Mouse (Mus musculus) CH12.LX (cell line): ENCODE measurements around the gene Pou2f1. TPM values are rescaled to one million over a fixed set of nuclear protein-coding genes. Genes with fewer than 3 reads are reported as not detected.

Experiments used
- DNase-seq: peaks from one replicate; pipeline ENCODE4 v3.0.0-alpha.2; 2013; ENCODE audit errors: extremely low read depth
- H3K27ac ChIP-seq: 2 replicates; pipeline ENCODE4 v1.5.1; 2012; ENCODE audit warnings: low read depth, mild to moderate bottlenecking, control low read depth, moderate library complexity; ENCODE audit not compliant: insufficient read depth
- H3K27me3 ChIP-seq: replicated peaks from 2 replicates; pipeline ENCODE3; 2012; ENCODE audit warnings: inconsistent platforms
- H3K36me3 ChIP-seq, 2 experiments: replicated peaks in 1 of 2; 2 replicates each; pipeline versions ENCODE3 to v1.6.1; 2012; ENCODE audit warnings: inconsistent platforms in 1 of 2, low read length in 1 of 2, mild to moderate bottlenecking in 1 of 2, mixed read lengths in 1 of 2, moderate library complexity in 1 of 2; ENCODE audit not compliant: control insufficient read depth in 1 of 2, insufficient read depth in 1 of 2
- H3K4me1 ChIP-seq, 2 experiments: 2 replicates each; pipeline ENCODE4 v1.6.1; 2012; ENCODE audit warnings: inconsistent platforms in 1 of 2, moderate library complexity in 1 of 2; ENCODE audit not compliant: insufficient read depth in 2 of 2, control insufficient read depth in 1 of 2
- H3K4me2 ChIP-seq: 2 replicates; pipeline ENCODE4 v1.6.1; 2012; ENCODE audit warnings: low read depth, mild to moderate bottlenecking, control low read depth; ENCODE audit not compliant: poor library complexity, insufficient read depth, severe bottlenecking
- H3K4me3 ChIP-seq, 3 experiments: fragments of 150-350 bp in 1 of 3; sonication (generic) in 1 of 3; replicated peaks in 1 of 3; 2 replicates each; pipeline versions ENCODE3 to v1.5.1; 2011 to 2012; ENCODE audit warnings: low read depth in 2 of 3, low read length in 2 of 3, mild to moderate bottlenecking in 2 of 3, moderate library complexity in 2 of 3, control low read depth in 1 of 3, improper control_type of control experiment in 1 of 3, inconsistent platforms in 1 of 3, mixed read lengths in 1 of 3; ENCODE audit not compliant: poor library complexity in 1 of 3
- H3K79me2 ChIP-seq: replicated peaks from 2 replicates; pipeline ENCODE4 v1.6.1; 2012; ENCODE audit warnings: mild to moderate bottlenecking, moderate library complexity; ENCODE audit not compliant: control insufficient read depth, poor library complexity, insufficient read depth, severe bottlenecking; ENCODE audit errors: extremely low read depth
- H3K9ac ChIP-seq: 2 replicates; pipeline ENCODE4 v1.6.1; 2012; ENCODE audit warnings: low read depth, mild to moderate bottlenecking, control low read depth, moderate library complexity; ENCODE audit not compliant: insufficient read depth
- H3K9me3 ChIP-seq: replicated peaks from 2 replicates; pipeline ENCODE3; 2012; ENCODE audit warnings: low read length, inconsistent platforms, mixed read lengths
- BHLHE40 ChIP-seq: IDR thresholded peaks from 2 replicates; pipeline ENCODE4 v1.6.1; 2011; ENCODE audit warnings: mild to moderate bottlenecking, low read depth, low read length, improper control_type of control experiment
- CHD1 ChIP-seq: IDR thresholded peaks from 2 replicates; pipeline ENCODE4 v1.6.1; 2012; ENCODE audit warnings: low read depth, low read length, improper control_type of control experiment, inconsistent platforms
- GABPA ChIP-seq: IDR thresholded peaks from 2 replicates; pipeline ENCODE4 v1.6.1; 2012; ENCODE audit warnings: low read depth, low read length, improper control_type of control experiment, inconsistent platforms; ENCODE audit not compliant: insufficient replicate concordance
- HCFC1 ChIP-seq: IDR thresholded peaks from 2 replicates; pipeline ENCODE4 v1.6.1; 2012; ENCODE audit warnings: low read depth, mild to moderate bottlenecking, inconsistent platforms, low read length, improper control_type of control experiment
- IRF4 ChIP-seq: IDR thresholded peaks from 2 replicates; pipeline ENCODE4 v1.6.1; 2014; ENCODE audit warnings: low read depth, mild to moderate bottlenecking, inconsistent platforms, low read length, improper control_type of control experiment
- JUND ChIP-seq: conservative IDR thresholded peaks from 2 replicates; pipeline ENCODE4 v1.6.1; 2011; ENCODE audit warnings: low read depth, low read length, improper control_type of control experiment
- KAT2A ChIP-seq: IDR thresholded peaks from 2 replicates; pipeline ENCODE4 v1.6.1; 2012; ENCODE audit warnings: low read length, improper control_type of control experiment, inconsistent platforms; ENCODE audit not compliant: insufficient replicate concordance
- MAX ChIP-seq: IDR thresholded peaks from 2 replicates; pipeline ENCODE4 v1.6.1; 2011; ENCODE audit warnings: low read length, improper control_type of control experiment
- MAZ ChIP-seq: IDR thresholded peaks from 2 replicates; pipeline ENCODE4 v1.6.1; 2012; ENCODE audit warnings: low read depth, mild to moderate bottlenecking, inconsistent platforms, low read length, improper control_type of control experiment, moderate library complexity
- MEF2A ChIP-seq: IDR thresholded peaks from 2 replicates; pipeline ENCODE4 v1.6.1; 2014; ENCODE audit warnings: low read depth, mild to moderate bottlenecking, inconsistent platforms, low read length, improper control_type of control experiment, borderline replicate concordance
- MXI1 ChIP-seq: IDR thresholded peaks from 2 replicates; pipeline ENCODE4 v1.6.1; 2011; ENCODE audit warnings: mild to moderate bottlenecking, low read depth, low read length, improper control_type of control experiment
- MYC ChIP-seq: IDR thresholded peaks from 2 replicates; pipeline ENCODE4 v1.6.1; 2011; ENCODE audit warnings: low read depth, mild to moderate bottlenecking, improper control_type of control experiment, low read length
- NELFE ChIP-seq: IDR thresholded peaks from 2 replicates; pipeline ENCODE4 v1.6.1; 2011; ENCODE audit warnings: low read depth, low read length, improper control_type of control experiment
- NRF1 ChIP-seq: IDR thresholded peaks from 2 replicates; pipeline ENCODE4 v1.6.1; 2014; ENCODE audit warnings: low read depth, mild to moderate bottlenecking, inconsistent platforms, low read length, improper control_type of control experiment, moderate library complexity
- PAX5 ChIP-seq: IDR thresholded peaks from 2 replicates; pipeline ENCODE4 v1.6.1; 2012; ENCODE audit warnings: low read length, inconsistent platforms, mixed read lengths
- POLR2A ChIP-seq: IDR thresholded peaks from 2 replicates; pipeline ENCODE4 v1.6.1; 2011; ENCODE audit warnings: low read depth, mild to moderate bottlenecking, improper control_type of control experiment, low read length
- POLR2AphosphoS2 ChIP-seq: IDR thresholded peaks from 2 replicates; pipeline ENCODE4 v1.6.1; 2011; ENCODE audit warnings: low read depth, low read length, improper control_type of control experiment
- RAD21 ChIP-seq: IDR thresholded peaks from 2 replicates; pipeline ENCODE4 v1.6.1; 2011; ENCODE audit warnings: low read depth, mild to moderate bottlenecking, low read length, improper control_type of control experiment, moderate library complexity
- TBP ChIP-seq: conservative IDR thresholded peaks from 2 replicates; pipeline ENCODE4 v1.6.1; 2011; ENCODE audit warnings: low read depth, low read length, improper control_type of control experiment
- TCF12 ChIP-seq: IDR thresholded peaks from 2 replicates; pipeline ENCODE4 v1.6.1; 2014; ENCODE audit warnings: low read depth, mild to moderate bottlenecking, inconsistent platforms, low read length, improper control_type of control experiment
- UBTF ChIP-seq: IDR thresholded peaks from 2 replicates; pipeline ENCODE4 v1.6.1; 2012; ENCODE audit warnings: low read depth, mild to moderate bottlenecking, inconsistent platforms, low read length, improper control_type of control experiment, moderate library complexity
- USF1 ChIP-seq: IDR thresholded peaks from 2 replicates; pipeline ENCODE4 v1.6.1; 2014; ENCODE audit warnings: low read depth, mild to moderate bottlenecking, inconsistent platforms, low read length, improper control_type of control experiment
- ZKSCAN1 ChIP-seq: IDR thresholded peaks from 2 replicates; pipeline ENCODE4 v1.6.1; 2012; ENCODE audit warnings: low read depth, inconsistent platforms, low read length, improper control_type of control experiment, borderline replicate concordance
- ZMIZ1 ChIP-seq: IDR thresholded peaks from 2 replicates; pipeline ENCODE4 v1.6.1; 2012; ENCODE audit warnings: low read depth, mild to moderate bottlenecking, inconsistent platforms, low read length, improper control_type of control experiment
- dilution Hi-C: fragments of 300-500 bp; cut with MboI; formaldehyde crosslinking; loops from 2 replicates; pipeline ENCODE4 v1.14.3; 2020; ENCODE audit warnings: low sequenced_read_pairs; ENCODE audit not compliant: extremely low pct_unique_long_range_greater_than_20kb, extremely low pct_ligation_motif_present
- in situ Hi-C: fragments of 300-500 bp; cut with MboI; formaldehyde crosslinking; loops from 3 replicates; pipeline ENCODE4 v1.14.3; 2019; ENCODE audit warnings: low sequenced_read_pairs, low pct_ligation_motif_present, low pct_unique_long_range_greater_than_20kb, mixed read lengths
- polyA plus RNA-seq: library from polyadenylated mRNA; unstranded; fragments of >175 nt; gene quantifications from 2 replicates; pipeline ENCODE4 v1.2.1, GENCODE M21; 2012; ENCODE audit warnings: low read depth; ENCODE audit not compliant: insufficient read length
- total RNA-seq, 2 experiments: library from RNA; depleted of rRNA; stranded (reverse); fragments of 300-350 nt in 1 of 2; fragments of >200 nt in 1 of 2; gene quantifications; 2 replicates each; pipeline ENCODE4 v1.2.3; 2012 to 2014

The Pou2f1 gene
- total and polyA plus RNA-seq, 3 experiments: 6.4 to 18.3 (median 7.4) TPM

DNA sequence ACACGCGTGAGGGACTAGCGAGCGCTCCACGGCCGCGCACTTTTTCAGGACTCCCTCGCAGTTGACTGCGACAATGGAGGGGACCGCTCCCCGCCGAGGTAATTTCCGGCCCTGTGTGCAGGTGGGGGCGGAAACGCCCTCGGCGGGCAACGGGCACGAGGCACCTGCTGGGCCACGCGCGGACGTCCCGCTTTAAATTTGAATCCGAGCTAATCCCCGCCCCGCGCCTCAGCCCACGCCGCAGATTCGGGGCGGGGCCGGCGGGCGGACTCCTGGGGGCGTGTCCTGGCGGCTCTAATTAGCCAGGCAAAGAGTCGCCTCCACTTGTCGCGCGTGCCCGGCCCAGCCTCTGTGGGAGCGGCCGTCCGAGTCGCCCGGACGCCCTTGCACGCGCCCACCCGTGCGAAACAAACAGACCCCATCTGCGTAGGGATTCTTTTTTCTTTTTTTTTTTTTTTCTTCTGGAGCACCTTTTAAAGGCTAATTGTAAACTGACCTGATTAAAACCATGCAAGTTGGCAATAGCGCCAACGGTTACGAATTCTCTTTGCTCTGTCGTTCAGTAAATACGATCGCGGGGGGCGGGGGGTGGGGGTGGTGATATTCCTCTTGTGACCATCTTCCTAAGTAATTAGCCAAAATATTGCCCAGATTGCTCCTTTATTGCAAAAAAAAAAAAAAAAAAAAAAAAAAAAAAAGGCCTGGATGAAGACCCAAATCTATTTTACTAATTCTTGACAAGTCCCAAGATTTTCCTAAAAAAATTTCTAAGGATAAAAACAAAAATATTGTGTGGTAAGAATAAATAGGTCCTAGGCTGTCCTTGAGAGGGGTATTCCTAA lies 924 bp upstream of the Pou2f1 start (continued):
- no peak for TF ChIP-seq KAT2A
- TF ChIP-seq MYC: no peak
- no peak for TF ChIP-seq PAX5
- TF ChIP-seq RAD21: no peak
- 0 out of 2 replicates have a peak, but pooled peaks have one; percentile 34 for TF ChIP-seq TCF12
- TF ChIP-seq TBP: no peak
- TF ChIP-seq USF1: no peak
- no peak for TF ChIP-seq GABPA
- TF ChIP-seq UBTF: peak; percentile 40; the same call in 1 of the 2 replicates
- TF ChIP-seq NRF1: no peak
- TF ChIP-seq NELFE: no peak; the same call in 1 of the 2 replicates

DNA sequence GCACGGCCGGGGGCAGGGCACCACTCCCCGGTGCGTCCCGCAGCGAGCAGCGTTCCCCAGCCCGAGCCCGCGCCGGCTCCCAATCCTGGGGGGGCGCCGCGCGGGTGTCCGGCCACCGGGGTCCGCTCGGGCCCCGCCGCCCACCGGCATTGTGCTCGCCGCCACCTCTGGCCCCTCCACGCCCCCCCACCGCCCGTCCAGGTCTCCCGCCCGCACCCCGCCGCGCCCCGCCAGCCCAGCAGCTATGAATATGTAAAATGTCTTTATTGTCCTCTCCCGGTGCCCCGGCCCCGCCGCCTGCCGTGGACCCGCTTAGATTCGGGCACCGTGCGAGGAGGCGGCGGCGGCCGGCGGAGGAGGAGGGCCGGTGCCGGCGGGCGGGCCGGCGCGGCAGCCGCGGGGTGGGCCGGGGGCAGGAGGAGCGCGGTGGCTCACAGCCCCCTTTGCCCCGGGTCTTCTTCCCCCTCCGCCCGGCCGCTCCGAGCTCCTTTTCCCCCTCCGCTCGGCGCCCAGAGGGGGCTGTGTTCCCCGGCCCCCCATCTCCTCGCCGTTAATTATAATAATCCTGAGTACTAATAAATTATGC lies 481 bp downstream of the Pou2f1 start:
- Histone ChIP-seq H3K4me1 (peaks cover 1 to 28% of the 10 kb centered on the region in 2 experiments; a peak in 2 of 4 replicates), H3K27me3 (peaks cover 1% of the 10 kb centered on the region), H3K79me2 (peaks cover 5% of the 10 kb centered on the region), H3K27ac (peak overlapping the region; percentile 93), H3K9ac (peak overlapping the region; percentile 98), H3K4me3 (peak overlapping the region; percentile 55 to 93 (median 86)), H3K9me3 (no peaks in the 10 kb centered on the region), H3K36me3 (no peaks in the 10 kb centered on the region), H3K4me2 (peak overlapping the region; percentile 63; the same call in 1 of the 2 replicates)
- TF ChIP-seq MXI1: no peak; the same call in 1 of the 2 replicates
- TF ChIP-seq UBTF: 0 out of 2 replicates have a peak, but pooled peaks have one; percentile 51
- dilution Hi-C loops (no loop called here), in situ Hi-C loops (loop anchor here (10.0 kb wide), 1 partner anchor 153 kb away; no protein-coding TSS in a partner anchor)
- DNase-seq: no peak

DNA sequence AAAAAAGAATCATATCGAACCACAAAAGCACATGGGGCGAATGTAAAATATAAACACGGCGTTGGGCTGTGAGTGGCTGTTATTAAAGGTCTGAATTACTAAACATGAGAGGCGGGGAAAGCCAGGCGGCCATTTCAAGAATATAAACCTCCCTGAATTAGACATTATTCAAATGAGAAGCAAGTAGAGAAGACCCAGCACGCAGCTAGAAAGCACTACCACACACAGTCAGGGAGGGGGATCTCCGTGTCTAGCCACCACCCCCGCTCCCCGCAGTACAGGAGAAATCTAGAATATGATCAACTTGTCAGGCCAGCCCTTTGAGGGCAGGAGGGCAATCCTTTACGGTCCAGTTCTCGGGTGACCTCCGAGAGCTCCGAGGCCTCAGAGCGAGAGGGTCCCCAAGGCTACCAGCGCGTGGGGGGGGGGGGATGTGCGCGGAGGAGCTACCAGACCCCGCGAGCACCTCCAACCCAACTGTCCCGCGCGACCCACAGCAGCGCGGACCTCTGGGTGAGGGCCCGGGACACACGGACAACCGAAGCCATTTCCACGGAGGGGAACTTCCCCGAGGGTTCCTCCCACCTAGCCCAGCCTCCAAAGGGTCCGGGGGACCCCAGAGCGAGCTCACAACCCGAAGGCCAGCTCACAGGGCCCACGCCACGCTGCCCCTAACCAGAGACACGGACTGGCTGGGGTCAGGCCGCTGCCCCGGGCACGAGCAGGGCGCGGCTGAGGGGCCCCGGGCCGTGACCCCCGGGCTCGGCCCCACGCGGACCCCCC lies 1.2 kb downstream of the Pou2f1 start:
- Histone ChIP-seq H3K4me2 (peak overlapping the region; percentile 99), H3K79me2 (peaks cover 6% of the 10 kb centered on the region), H3K9ac (peak overlapping the region; percentile 98), H3K36me3 (no peaks in the 10 kb centered on the region), H3K4me3 (peak overlapping the region; percentile 55 to 93 (median 86)), H3K27me3 (peaks cover 1% of the 10 kb centered on the region), H3K9me3 (no peaks in the 10 kb centered on the region), H3K4me1 (peaks cover 0 to 24% of the 10 kb centered on the region in 2 experiments; a peak in 2 of 4 replicates), H3K27ac (peak overlapping the region; percentile 93)
- in situ Hi-C loops (loop anchor here (10.0 kb wide), 1 partner anchor 153 kb away; no protein-coding TSS in a partner anchor), dilution Hi-C loops (no loop called here)
- peak; percentile 85 for DNase-seq
- TF ChIP-seq RAD21 (no peak), TBP (peak; percentile 78; the same call in 1 of the 2 replicates), MYC (peak; percentile 75), JUND (no peak), TCF12 (peak; percentile 69; the same call in 1 of the 2 replicates), BHLHE40 (peak; percentile 66), CHD1 (no peak), IRF4 (peak; percentile 57), HCFC1 (peak; percentile 44; the same call in 1 of the 2 replicates), POLR2AphosphoS2 (no peak), NELFE (peak; percentile 70; the same call in 1 of the 2 replicates), MEF2A (peak; percentile 72; the same call in 1 of the 2 replicates), ZKSCAN1 (no peak), POLR2A (peak; percentile 66), MAZ (0 out of 2 replicates have a peak, but pooled peaks have one; percentile 55), ZMIZ1 (no peak), MAX (peak; percentile 92), MXI1 (peak; percentile 56; the same call in 1 of the 2 replicates)
